Mouse (Mus musculus): ENCODE data around the gene Sucla2. TPM values are rescaled to one million over a fixed set of nuclear protein-coding genes. Genes with fewer than 3 reads are reported as not detected.
A peak's percentile ranks its signal among the peaks of the same experiment; 100 is the strongest.

Sucla2 gene
- 95.2 and 141 TPM in 2 replicates for total RNA-seq (2017)

- peak; percentile 98 to 100 for ATAC-seq (replicated peaks in 1 of 2; ENCODE audit: insufficient read depth in 1 of 2, low FRiP score in 2 of 2, low TSS enrichment in 1 of 2, low read depth in 1 of 2, poor library complexity in 2 of 2, severe bottlenecking in 2 of 2)
These were observed at the start of gene Sucla2 for GRCm38 (mm10) chr14:73524766-73525448. Sucla2 (plus strand) TSS chr14:73525319.

GRCm38 (mm10) chr14:73475506-73475905 lies 49.6 kb upstream of the Sucla2 start:
- ATAC-seq (replicated peaks in 1 of 2; ENCODE audit: insufficient read depth in 1 of 2, low FRiP score in 2 of 2, low TSS enrichment in 1 of 2, low read depth in 1 of 2, poor library complexity in 2 of 2, severe bottlenecking in 2 of 2), result no peak

- ATAC-seq (replicated peaks in 1 of 2; ENCODE audit: insufficient read depth in 1 of 2, low FRiP score in 2 of 2, low TSS enrichment in 1 of 2, low read depth in 1 of 2, poor library complexity in 2 of 2, severe bottlenecking in 2 of 2), result no peak
These were observed 48.7 kb upstream of the Sucla2 start for GRCm38 (mm10) chr14:73476361-73476934.

GRCm38 (mm10) chr14:73477077-73477476 lies 48.0 kb upstream of the Sucla2 start:
- ATAC-seq (replicated peaks in 1 of 2; ENCODE audit: insufficient read depth in 1 of 2, low FRiP score in 2 of 2, low TSS enrichment in 1 of 2, low read depth in 1 of 2, poor library complexity in 2 of 2, severe bottlenecking in 2 of 2), result no peak

- ATAC-seq (replicated peaks in 1 of 2; ENCODE audit: insufficient read depth in 1 of 2, low FRiP score in 2 of 2, low TSS enrichment in 1 of 2, low read depth in 1 of 2, poor library complexity in 2 of 2, severe bottlenecking in 2 of 2), result no peak
These were observed 46.8 kb upstream of the Sucla2 start for GRCm38 (mm10) chr14:73478321-73478720.

- ATAC-seq (replicated peaks in 1 of 2; ENCODE audit: insufficient read depth in 1 of 2, low FRiP score in 2 of 2, low TSS enrichment in 1 of 2, low read depth in 1 of 2, poor library complexity in 2 of 2, severe bottlenecking in 2 of 2), result no peak
These were observed 45.3 kb upstream of the Sucla2 start for GRCm38 (mm10) chr14:73479771-73480170.

- no peak for ATAC-seq (replicated peaks in 1 of 2; ENCODE audit: insufficient read depth in 1 of 2, low FRiP score in 2 of 2, low TSS enrichment in 1 of 2, low read depth in 1 of 2, poor library complexity in 2 of 2, severe bottlenecking in 2 of 2)
These were observed 41.4 kb upstream of the Sucla2 start for GRCm38 (mm10) chr14:73483516-73484229.

- no peak for ATAC-seq (replicated peaks in 1 of 2; ENCODE audit: insufficient read depth in 1 of 2, low FRiP score in 2 of 2, low TSS enrichment in 1 of 2, low read depth in 1 of 2, poor library complexity in 2 of 2, severe bottlenecking in 2 of 2)
These were observed 40.6 kb upstream of the Sucla2 start for GRCm38 (mm10) chr14:73484366-73485110.

GRCm38 (mm10) chr14:73486641-73487040 lies 38.5 kb upstream of the Sucla2 start:
- ATAC-seq (replicated peaks in 1 of 2; ENCODE audit: insufficient read depth in 1 of 2, low FRiP score in 2 of 2, low TSS enrichment in 1 of 2, low read depth in 1 of 2, poor library complexity in 2 of 2, severe bottlenecking in 2 of 2), result no peak

GRCm38 (mm10) chr14:73493356-73493755 lies 31.8 kb upstream of the Sucla2 start:
- ATAC-seq (replicated peaks in 1 of 2; ENCODE audit: insufficient read depth in 1 of 2, low FRiP score in 2 of 2, low TSS enrichment in 1 of 2, low read depth in 1 of 2, poor library complexity in 2 of 2, severe bottlenecking in 2 of 2), result no peak

GRCm38 (mm10) chr14:73494122-73494521 lies 31.0 kb upstream of the Sucla2 start:
- ATAC-seq (replicated peaks in 1 of 2; ENCODE audit: insufficient read depth in 1 of 2, low FRiP score in 2 of 2, low TSS enrichment in 1 of 2, low read depth in 1 of 2, poor library complexity in 2 of 2, severe bottlenecking in 2 of 2), result peak; percentile 27 to 56; a peak in 2 of 4 replicates

- ATAC-seq (replicated peaks in 1 of 2; ENCODE audit: insufficient read depth in 1 of 2, low FRiP score in 2 of 2, low TSS enrichment in 1 of 2, low read depth in 1 of 2, poor library complexity in 2 of 2, severe bottlenecking in 2 of 2), result no peak
These were observed 29.4 kb upstream of the Sucla2 start for GRCm38 (mm10) chr14:73495753-73496152.

- no peak for ATAC-seq (replicated peaks in 1 of 2; ENCODE audit: insufficient read depth in 1 of 2, low FRiP score in 2 of 2, low TSS enrichment in 1 of 2, low read depth in 1 of 2, poor library complexity in 2 of 2, severe bottlenecking in 2 of 2)
These were observed 23.8 kb upstream of the Sucla2 start for GRCm38 (mm10) chr14:73501283-73501682.

GRCm38 (mm10) chr14:73501721-73502120 lies 23.4 kb upstream of the Sucla2 start:
- ATAC-seq (replicated peaks in 1 of 2; ENCODE audit: insufficient read depth in 1 of 2, low FRiP score in 2 of 2, low TSS enrichment in 1 of 2, low read depth in 1 of 2, poor library complexity in 2 of 2, severe bottlenecking in 2 of 2), result no peak

- ATAC-seq (replicated peaks in 1 of 2; ENCODE audit: insufficient read depth in 1 of 2, low FRiP score in 2 of 2, low TSS enrichment in 1 of 2, low read depth in 1 of 2, poor library complexity in 2 of 2, severe bottlenecking in 2 of 2), result no peak
These were observed 22.4 kb upstream of the Sucla2 start for GRCm38 (mm10) chr14:73502591-73503184.

GRCm38 (mm10) chr14:73503237-73503933 lies 21.7 kb upstream of the Sucla2 start:
- no peak for ATAC-seq (replicated peaks in 1 of 2; ENCODE audit: insufficient read depth in 1 of 2, low FRiP score in 2 of 2, low TSS enrichment in 1 of 2, low read depth in 1 of 2, poor library complexity in 2 of 2, severe bottlenecking in 2 of 2)

GRCm38 (mm10) chr14:73506283-73506682 lies 18.8 kb upstream of the Sucla2 start:
- ATAC-seq (replicated peaks in 1 of 2; ENCODE audit: insufficient read depth in 1 of 2, low FRiP score in 2 of 2, low TSS enrichment in 1 of 2, low read depth in 1 of 2, poor library complexity in 2 of 2, severe bottlenecking in 2 of 2), result no peak
